Mouse (Mus musculus) ovary, postnatal 36 days (tissue): ENCODE data around the gene Slit1.

Source experiments
- DNase-seq: peaks from one replicate; pipeline ENCODE4 v3.0.0; 2022; ENCODE audit warnings: low spot score, mixed read lengths

Slit1 gene

GRCm38 (mm10) chr19:41724831-41725470 lies 18.5 kb downstream of the Slit1 start:
- DNase-seq, result no peak

GRCm38 (mm10) chr19:41723337-41723736 lies 20.1 kb downstream of the Slit1 start:
- DNase-seq, result no peak

- no peak for DNase-seq
These were observed 24.0 kb downstream of the Slit1 start for GRCm38 (mm10) chr19:41719436-41719835.

- DNase-seq, result no peak
These were observed 26.9 kb downstream of the Slit1 start for GRCm38 (mm10) chr19:41716233-41717218.

- no peak for DNase-seq
These were observed 29.0 kb downstream of the Slit1 start for GRCm38 (mm10) chr19:41714431-41714917.

GRCm38 (mm10) chr19:41712829-41713228 lies 30.6 kb downstream of the Slit1 start:
- DNase-seq, result no peak

GRCm38 (mm10) chr19:41711665-41712064 lies 31.8 kb downstream of the Slit1 start:
- no peak for DNase-seq

GRCm38 (mm10) chr19:41709497-41710165 lies 33.8 kb downstream of the Slit1 start:
- no peak for DNase-seq

- DNase-seq, result no peak
These were observed 35.6 kb downstream of the Slit1 start for GRCm38 (mm10) chr19:41707850-41708249.

GRCm38 (mm10) chr19:41706094-41706828 lies 37.2 kb downstream of the Slit1 start:
- no peak for DNase-seq

- no peak for DNase-seq
These were observed 38.0 kb downstream of the Slit1 start for GRCm38 (mm10) chr19:41705416-41705815.

GRCm38 (mm10) chr19:41702638-41703037 lies 40.8 kb downstream of the Slit1 start:
- no peak for DNase-seq

- no peak for DNase-seq
These were observed 44.5 kb downstream of the Slit1 start for GRCm38 (mm10) chr19:41698857-41699424.

- no peak for DNase-seq
These were observed 45.5 kb downstream of the Slit1 start for GRCm38 (mm10) chr19:41697807-41698515.

- no peak for DNase-seq
These were observed 46.2 kb downstream of the Slit1 start for GRCm38 (mm10) chr19:41697111-41697806.

- DNase-seq, result no peak
These were observed 47.0 kb downstream of the Slit1 start for GRCm38 (mm10) chr19:41696443-41696842.

- no peak for DNase-seq
These were observed 48.4 kb downstream of the Slit1 start for GRCm38 (mm10) chr19:41695046-41695445.

GRCm38 (mm10) chr19:41694610-41695009 lies 48.9 kb downstream of the Slit1 start:
- no peak for DNase-seq

- DNase-seq, result no peak
These were observed 49.7 kb downstream of the Slit1 start for GRCm38 (mm10) chr19:41693727-41694126.

- no peak for DNase-seq
These were observed 53.4 kb downstream of the Slit1 start for GRCm38 (mm10) chr19:41690064-41690463.
